Mouse (Mus musculus): ENCODE measurements around the gene Gpbp1.

Gene Gpbp1

DNA sequence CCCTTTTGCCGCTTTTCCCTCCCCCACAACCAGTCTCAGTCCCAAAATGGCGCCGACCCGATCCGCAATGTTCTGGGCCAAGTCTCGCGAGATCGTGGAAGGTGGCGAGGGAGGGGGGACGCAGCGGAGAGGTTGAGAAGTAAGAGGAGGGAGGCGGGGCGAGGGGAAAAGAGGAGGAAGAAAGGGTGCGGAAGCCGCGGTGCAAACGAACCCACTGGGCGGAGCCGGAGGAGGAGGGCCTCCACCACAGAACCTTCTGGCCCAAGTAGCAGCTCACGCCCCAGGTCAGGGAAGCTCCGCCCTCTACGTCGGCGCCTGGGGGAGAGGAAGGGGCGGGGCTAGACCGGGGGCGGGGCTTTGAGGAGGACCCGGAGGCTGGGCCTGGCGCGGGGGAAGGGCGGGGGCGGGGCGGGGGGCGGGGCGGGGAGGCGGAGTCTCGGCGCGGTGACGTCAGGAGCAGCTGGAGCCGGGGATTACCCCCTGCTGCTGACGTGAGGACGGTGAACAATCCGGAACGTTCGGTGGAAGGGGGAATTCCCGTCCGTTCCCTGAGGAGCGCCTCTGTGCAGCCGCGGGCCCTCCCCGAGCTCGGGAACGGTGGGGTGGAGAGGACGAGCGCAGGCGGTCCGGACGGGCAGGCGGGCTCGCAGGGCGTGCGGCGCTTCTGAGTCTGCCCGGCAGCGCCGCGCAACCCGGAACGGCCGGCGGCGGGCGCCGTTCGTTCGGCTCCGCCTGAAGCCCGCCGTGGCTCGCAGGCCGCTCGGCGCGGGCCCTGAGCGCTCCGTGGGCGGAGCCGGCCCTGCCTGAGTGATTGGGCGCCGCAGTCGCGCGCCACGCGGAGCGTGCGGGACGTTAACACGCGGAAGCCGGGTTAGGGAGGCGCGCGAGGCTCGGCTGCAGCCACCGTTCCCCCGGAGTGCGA, at the start of gene Gpbp1:
Gene Gpbp1 (minus strand): TSS at position 310 of the 922 bp plus-strand sequence.
- DNase-seq (ENCODE audit: low spot score), result peak; percentile 99

GRCm38 (mm10) chr13:111537718-111538117, 47.8 kb upstream of the Gpbp1 start:
- no peak for DNase-seq (ENCODE audit: low spot score)

DNA sequence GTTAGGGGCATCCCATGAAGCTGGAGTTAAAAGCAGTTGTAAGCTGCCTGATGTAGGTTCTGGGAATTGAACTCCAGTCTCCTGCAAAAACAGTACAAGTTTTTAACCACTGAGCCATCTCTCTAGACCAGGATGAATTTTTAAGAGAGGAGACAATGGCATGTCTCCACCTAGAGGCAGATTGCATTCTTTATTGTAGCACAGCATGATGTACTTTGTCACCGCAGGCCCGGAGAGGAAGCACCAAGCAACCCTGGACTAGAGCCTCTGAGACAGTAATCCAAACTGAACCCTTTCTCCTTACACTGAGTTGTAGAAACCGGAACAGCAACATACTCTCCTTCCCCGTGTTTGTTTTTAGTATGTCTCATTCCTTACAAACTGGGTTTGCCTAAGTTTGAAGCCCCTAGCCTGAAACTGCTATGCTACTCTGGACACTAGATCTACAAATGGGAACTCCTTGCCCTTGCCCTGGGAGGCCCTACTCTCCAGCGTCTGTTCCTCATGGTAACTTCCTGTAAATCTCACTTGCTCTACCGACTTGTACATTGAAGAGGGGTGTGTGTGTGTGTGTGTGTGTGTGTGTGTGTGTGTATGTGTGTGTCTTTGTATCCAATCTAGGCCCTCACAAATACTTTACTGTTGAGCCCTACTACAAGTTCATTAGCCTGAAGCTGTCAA, 46.4 kb upstream of the Gpbp1 start:
- no peak for DNase-seq (ENCODE audit: low spot score)

GRCm38 (mm10) chr13:111534131-111534530, 44.2 kb upstream of the Gpbp1 start:
- DNase-seq (ENCODE audit: low spot score), result peak; percentile 37

DNA sequence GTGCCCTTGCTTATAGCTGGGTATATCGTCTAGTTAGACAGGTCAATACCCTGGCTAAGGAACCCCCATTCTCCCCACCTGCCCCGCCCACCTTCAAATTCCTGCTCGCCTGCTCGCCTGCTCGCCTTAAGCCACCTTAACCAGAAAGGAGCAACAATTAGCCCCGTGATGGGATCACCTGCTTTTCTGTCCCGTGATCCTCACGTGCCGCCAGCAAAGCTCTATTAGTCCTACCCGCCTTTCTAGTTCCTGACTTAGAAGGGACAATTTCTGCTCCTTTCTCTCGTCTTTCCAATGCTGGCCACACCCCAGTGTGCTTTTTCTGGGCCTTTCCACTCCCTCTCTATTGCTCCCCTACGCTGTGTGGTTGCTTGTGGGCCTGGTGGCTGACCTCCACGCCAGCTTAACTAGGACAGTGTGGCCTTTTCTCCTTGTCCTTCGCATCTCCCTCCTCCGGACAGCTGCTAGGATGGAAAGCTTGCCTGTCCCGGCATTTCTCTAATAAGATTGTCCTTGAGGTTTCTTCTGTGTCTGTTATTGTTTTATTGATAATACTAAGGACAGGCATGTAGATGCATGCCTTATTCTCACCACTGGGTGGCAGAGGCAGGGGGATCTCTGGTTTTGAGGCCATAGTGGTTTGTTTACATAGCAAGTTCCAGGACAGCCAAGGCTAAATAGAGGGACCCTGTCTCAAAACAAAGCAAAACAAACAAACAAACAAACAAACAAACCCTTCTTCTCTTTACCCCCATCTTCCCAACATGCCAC, 42.5 kb upstream of the Gpbp1 start:
- DNase-seq (ENCODE audit: low spot score), result no peak

DNA sequence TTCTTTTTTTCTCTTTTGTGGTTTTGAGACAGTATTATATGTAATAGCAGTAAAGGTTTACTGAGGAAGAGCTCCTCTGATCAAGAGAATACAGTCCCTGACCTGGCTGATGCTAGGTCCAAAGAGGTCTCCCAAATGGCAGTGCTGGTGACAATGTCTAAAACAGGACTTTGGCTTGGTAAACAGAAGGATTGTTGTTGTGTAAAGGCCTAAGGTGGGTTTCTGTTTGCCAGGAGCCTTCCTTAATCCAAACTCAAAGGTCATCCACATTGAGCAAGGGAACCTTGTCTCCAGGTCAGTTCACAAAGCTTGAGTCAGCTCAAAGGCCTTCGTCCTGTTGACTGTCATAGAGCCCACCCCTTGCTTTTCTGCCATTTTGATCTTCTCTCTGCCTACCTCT, 41.8 kb upstream of the Gpbp1 start:
- no peak for DNase-seq (ENCODE audit: low spot score)

DNA sequence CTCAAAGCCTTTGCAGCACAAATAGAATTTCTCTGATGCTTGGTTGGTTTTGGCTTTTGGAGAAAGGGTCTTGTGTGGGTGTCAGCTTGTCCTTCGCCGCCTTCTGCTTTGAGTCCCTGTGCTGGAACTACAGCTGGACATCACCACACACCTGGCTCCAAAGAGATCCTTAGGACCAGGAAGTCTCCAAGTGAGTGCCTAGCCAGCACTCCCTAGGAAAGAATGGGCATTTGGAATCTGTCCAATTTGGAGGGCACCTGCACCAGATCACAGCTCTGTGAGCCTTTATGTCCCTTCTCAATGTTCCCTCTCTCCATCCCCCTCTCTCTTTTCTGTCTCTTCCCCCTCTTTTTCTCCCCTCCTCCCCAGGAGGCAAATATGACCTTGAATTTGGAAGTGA, 34.4 kb upstream of the Gpbp1 start:
- no peak for DNase-seq (ENCODE audit: low spot score)

DNA sequence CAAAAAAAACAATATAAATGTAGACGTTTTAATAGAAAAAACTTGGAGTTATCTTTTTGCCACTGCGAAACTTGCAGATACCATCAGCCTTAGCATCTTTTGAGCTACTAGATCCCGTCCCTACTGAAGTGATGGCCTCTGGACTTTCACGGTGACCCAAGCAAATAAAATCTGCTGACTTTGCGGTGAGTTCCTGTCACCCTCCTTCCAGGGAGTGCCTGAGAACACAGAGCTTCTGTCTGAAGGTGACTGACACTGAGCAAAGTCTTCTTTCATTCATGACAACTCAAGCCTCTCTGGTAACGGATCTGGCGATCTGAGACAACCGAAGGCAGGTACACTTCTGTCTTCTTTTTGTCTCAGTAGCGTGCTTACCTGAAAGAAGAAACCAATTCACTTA, 32.4 kb upstream of the Gpbp1 start:
- no peak for DNase-seq (ENCODE audit: low spot score)

DNA sequence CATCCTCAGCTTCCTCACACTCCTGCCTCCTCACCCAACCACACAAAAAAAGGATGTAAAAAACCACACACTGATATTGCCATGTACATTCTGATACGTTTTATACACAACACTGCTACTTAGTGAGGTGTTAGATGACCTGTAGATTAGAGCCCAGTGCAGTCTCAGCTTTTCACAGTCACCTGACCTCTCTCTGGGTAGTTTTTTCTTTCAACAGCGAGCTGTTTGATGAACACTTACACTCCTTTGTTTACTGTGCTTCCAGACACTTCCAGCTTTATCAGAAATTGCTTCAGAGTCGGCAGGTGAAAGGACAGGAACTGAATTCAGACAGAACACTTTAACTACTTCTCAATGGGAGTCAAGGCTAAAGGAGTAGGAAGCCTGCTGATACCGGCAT, 30.5 kb upstream of the Gpbp1 start:
- DNase-seq (ENCODE audit: low spot score), result no peak

- DNase-seq (ENCODE audit: low spot score), result no peak
Measured at GRCm38 (mm10) chr13:111518332-111518731, 28.4 kb upstream of the Gpbp1 start.

DNA sequence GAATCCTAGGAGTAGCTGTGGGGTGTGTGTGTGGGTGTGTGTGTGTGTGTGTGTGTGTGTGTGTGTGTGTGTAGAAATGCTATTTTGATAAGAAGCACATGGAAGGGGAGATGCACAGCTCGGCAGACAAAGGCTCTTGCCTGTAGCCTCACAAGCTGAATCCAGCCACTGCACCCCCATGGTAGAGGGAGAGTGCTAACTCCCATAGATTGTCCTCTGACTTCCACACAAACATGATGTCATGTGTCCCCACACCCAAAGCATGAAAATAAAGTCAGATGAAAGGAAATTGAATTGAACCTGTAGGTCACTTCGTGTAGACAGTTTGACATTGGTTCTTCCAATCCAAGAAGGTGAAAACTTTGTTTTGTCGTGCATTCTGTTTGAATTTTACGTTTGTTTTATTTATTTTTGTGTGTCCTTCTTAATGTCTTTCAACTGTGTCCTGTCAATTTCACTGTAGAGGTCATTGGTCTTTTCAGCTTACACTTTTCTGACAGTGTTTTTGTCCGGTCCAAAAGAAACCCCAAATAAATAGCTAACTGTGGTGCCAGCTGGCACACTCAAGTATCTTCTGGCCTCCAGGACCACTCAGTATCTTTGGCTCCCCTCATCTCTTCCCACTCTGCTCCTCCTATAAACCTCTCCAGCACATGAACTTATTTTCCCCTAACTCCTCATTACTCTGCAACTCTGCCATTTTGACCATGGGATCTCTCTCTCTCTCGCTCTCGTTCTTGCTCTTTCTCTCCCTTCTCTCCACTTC, 26.7 kb upstream of the Gpbp1 start:
- DNase-seq (ENCODE audit: low spot score), result no peak

DNA sequence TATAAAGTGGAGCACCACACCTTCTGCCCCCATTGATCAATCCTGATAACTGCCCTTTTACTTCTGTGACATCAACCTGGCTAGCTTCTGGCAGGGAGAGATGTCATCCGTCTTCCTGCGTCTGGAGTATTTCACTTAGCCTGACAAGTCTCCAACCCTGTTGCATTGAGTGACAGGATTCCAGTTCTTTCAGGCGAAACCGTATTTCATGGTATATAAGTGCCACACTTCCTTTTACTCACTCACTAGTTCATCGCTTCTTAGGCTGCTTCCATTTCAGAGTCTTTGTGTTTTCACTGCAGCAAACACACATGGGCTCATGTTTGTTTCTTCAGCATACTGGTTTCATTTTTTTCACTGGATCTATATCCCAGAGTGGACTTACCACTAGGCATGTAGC, 19.5 kb upstream of the Gpbp1 start:
- peak; percentile 50 for DNase-seq (ENCODE audit: low spot score)

DNA sequence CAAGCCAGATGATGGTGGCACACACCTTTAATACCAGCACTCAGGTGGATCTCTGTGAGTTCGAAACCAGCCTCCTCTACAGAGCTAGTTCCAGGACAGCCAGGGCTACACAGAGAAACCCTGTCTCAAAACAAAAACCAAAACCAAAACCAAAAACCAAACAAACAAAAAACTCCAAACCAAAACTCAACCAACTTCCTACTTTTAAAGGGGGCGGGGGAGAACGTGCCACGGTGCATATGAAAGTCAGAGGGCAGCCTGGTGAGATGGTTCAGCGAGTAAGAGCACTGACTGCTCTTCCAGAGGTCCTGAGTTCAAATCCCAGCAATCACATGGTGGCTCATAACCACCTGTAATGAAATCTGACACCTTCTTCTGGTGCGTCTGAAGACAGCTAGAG, 18.7 kb upstream of the Gpbp1 start:
- DNase-seq (ENCODE audit: low spot score), result no peak

DNA sequence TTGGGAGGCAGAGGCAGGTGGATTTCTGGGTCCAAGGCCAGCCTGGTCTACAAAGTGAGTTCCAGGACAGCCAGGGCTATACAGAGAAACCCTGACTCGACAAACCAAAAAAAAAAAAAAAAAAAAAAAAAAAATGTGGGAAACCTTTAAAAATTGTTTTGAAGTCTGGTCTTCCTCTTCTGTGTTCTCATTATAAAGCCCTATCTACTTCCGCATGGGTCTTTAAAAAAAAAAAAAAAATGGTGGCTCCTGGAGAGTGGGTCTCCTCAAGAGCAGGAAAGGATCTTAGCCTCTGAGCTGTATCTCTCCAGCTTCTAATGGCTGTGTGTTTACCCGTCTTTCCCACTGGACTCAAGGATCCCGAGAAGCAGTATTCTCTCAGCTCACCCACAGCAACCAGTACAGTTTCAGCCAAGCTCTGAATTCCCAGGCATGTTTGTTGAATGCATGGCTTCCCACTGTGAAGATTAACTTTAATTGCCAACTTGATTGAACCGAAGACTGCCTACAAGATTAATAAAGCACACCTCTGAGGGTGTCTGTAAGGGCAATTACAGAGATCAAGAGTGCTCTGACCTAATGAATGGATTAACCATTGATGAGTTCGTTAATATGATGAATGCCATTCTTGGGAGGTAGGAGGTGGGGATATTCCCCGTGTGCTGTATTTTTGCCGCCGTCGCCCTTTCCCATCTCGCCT, 4.6 kb upstream of the Gpbp1 start:
- DNase-seq (ENCODE audit: low spot score), result no peak

DNA sequence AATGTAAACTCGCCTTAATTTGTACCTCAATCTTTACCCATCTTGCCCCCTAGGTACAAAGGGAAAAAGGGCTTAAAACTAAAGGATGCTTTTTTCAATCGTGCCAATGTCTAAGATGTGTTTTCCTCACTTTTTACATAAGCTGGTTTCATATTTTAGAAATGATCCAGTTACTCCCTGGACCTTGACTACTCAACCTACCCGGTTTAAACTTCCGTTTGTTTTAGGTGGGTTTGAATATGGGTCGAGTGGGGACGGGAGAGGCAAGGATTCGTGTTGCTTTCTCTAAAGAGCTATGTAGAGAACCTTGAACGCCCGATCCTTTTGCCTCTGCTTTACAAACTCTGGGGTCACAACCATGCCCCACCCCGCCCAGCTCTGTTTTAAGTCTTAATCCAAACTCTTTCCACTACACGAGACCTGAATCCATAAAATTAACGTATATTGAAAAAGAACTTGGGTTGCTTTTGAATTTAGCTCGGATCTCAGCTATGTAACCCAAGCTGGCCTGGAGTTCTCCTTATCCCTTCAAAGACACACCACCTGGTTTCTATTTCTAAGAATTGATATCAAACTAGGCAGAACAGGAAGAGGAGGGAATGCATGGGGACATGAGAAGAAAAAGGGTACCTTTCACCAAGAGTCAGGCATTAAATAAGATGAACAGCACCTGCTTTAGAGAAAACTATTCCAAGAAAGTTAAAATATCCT, 1.3 kb upstream of the Gpbp1 start:
- DNase-seq (ENCODE audit: low spot score), result peak; percentile 29

- DNase-seq (ENCODE audit: low spot score), result no peak
Measured at GRCm38 (mm10) chr13:111489502-111489801, 459 bp downstream of the Gpbp1 start.

DNA sequence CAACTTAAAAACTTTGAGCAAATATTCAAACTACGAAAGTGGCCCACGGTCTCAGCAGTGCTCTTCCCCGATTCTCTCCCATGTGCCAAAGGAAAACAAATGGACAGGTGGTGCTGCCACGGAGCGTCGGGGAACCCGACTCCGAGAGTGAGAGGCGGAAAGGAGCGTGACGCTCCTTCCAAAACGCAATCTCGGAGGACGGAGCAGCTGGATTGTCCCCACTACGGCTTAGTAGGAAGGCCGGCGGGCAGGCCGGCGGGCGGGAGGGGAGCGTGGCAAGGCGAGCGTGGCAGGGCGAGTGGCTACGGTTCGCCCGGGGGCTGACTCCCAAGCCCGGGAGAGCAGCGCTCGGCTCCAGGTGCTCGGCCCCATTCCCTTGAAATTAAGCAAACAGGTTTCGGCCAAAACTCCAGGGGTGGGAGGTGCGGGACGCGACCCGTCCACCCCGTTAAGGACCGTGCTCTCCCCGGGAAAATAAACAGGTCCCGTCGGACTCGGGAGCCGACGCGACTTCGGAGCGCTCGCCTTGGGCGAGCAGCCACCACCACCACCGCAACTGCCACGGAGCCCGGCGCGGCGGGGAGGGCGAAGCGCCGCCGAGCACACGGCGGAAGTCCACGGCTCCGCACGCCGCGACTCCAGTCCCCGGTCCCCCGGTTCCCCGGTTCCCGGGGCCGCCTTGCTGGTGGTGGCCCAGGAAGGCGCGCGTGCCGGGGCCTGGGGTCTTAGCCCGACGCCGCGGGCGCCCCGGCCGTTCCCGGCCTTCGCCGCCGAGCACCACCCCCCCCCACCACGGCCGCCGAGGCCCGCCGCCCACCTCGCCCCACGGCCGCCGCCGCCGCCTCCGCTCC, 1.0 kb downstream of the Gpbp1 start:
- peak; percentile 58 for DNase-seq (ENCODE audit: low spot score)

DNA sequence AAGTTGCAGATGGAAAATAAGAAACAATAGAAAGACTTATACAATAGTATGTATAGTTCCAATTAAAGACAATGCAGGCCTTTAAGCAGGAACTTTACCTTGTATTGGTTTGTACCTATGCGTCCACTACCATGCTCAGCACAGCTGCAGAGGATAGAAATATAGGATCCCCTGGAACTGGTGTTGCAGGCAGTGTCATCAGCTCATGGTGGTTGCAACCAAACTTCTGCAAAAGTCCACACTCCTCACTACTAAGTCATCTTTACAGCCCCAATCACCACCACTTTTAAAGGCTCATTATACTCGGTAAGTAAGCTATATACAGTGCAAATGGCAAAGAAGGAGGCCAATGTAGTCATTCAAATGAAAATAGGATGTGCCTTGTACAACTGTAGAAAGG, 12.2 kb downstream of the Gpbp1 start:
- no peak for DNase-seq (ENCODE audit: low spot score)

DNA sequence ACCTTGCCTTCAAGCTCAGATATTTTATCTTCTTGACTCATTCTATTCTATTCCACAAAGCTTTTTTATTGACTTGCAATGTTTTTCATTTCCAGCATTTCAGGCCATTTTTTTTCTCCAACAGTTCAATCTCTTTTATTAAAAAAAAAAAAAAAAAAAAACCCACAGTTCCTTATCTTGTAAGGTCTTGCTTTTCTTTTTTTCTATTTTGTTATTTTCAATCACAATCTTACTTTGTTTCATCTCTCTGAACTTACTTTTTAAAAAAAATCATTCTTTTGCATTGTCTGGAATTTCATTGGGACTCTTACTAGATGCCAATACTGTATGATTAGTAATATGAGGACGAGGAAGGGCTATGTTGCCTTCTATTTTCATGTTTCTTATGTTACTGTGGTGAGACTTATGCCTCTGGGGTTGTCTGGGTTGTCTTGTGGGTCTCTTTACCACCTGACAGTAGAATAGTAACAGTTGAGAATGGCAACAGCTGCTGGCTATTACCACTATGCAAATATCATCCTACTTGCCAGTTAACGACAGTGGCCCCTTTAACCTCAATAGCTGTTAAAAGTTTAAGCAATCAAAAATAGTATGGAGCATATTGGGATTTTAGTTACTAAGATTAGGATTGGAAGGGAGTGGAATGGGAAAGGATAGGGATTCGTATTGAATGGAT, 19.2 kb downstream of the Gpbp1 start:
- no peak for DNase-seq (ENCODE audit: low spot score)

Measured in embryo, embryonic 10.5 days (tissue).